Mouse (Mus musculus) CH12.LX (cell line): Measurements from ENCODE around the gene Samd5. TPM values are rescaled to one million over a fixed set of nuclear protein-coding genes. Genes with fewer than 3 reads are reported as not detected.

ENCODE experiments used
- DNase-seq: peaks from one replicate; pipeline ENCODE4 v3.0.0-alpha.2; 2013; ENCODE audit errors: extremely low read depth
- H3K27ac ChIP-seq: 2 replicates; pipeline ENCODE4 v1.5.1; 2012; ENCODE audit warnings: low read depth, mild to moderate bottlenecking, control low read depth, moderate library complexity; ENCODE audit not compliant: insufficient read depth
- H3K27me3 ChIP-seq: replicated peaks from 2 replicates; pipeline ENCODE3; 2012; ENCODE audit warnings: inconsistent platforms
- H3K36me3 ChIP-seq, 2 experiments: replicated peaks in 1 of 2; 2 replicates each; pipeline versions ENCODE3 to v1.6.1; 2012; ENCODE audit warnings: inconsistent platforms in 1 of 2, low read length in 1 of 2, mild to moderate bottlenecking in 1 of 2, mixed read lengths in 1 of 2, moderate library complexity in 1 of 2; ENCODE audit not compliant: control insufficient read depth in 1 of 2, insufficient read depth in 1 of 2
- H3K4me1 ChIP-seq, 2 experiments: 2 replicates each; pipeline ENCODE4 v1.6.1; 2012; ENCODE audit warnings: inconsistent platforms in 1 of 2, moderate library complexity in 1 of 2; ENCODE audit not compliant: insufficient read depth in 2 of 2, control insufficient read depth in 1 of 2
- H3K4me2 ChIP-seq: 2 replicates; pipeline ENCODE4 v1.6.1; 2012; ENCODE audit warnings: low read depth, mild to moderate bottlenecking, control low read depth; ENCODE audit not compliant: poor library complexity, insufficient read depth, severe bottlenecking
- H3K4me3 ChIP-seq, 3 experiments: fragments of 150-350 bp in 1 of 3; sonication (generic) in 1 of 3; replicated peaks in 1 of 3; 2 replicates each; pipeline versions ENCODE3 to v1.5.1; 2011 to 2012; ENCODE audit warnings: low read depth in 2 of 3, low read length in 2 of 3, mild to moderate bottlenecking in 2 of 3, moderate library complexity in 2 of 3, control low read depth in 1 of 3, improper control_type of control experiment in 1 of 3, inconsistent platforms in 1 of 3, mixed read lengths in 1 of 3; ENCODE audit not compliant: poor library complexity in 1 of 3
- H3K79me2 ChIP-seq: replicated peaks from 2 replicates; pipeline ENCODE4 v1.6.1; 2012; ENCODE audit warnings: mild to moderate bottlenecking, moderate library complexity; ENCODE audit not compliant: control insufficient read depth, poor library complexity, insufficient read depth, severe bottlenecking; ENCODE audit errors: extremely low read depth
- H3K9ac ChIP-seq: 2 replicates; pipeline ENCODE4 v1.6.1; 2012; ENCODE audit warnings: low read depth, mild to moderate bottlenecking, control low read depth, moderate library complexity; ENCODE audit not compliant: insufficient read depth
- H3K9me3 ChIP-seq: replicated peaks from 2 replicates; pipeline ENCODE3; 2012; ENCODE audit warnings: low read length, inconsistent platforms, mixed read lengths
- BHLHE40 ChIP-seq: IDR thresholded peaks from 2 replicates; pipeline ENCODE4 v1.6.1; 2011; ENCODE audit warnings: mild to moderate bottlenecking, low read depth, low read length, improper control_type of control experiment
- E2F4 ChIP-seq: IDR thresholded peaks from 2 replicates; pipeline ENCODE4 v1.6.1; 2011; ENCODE audit warnings: low read depth, low read length, improper control_type of control experiment; ENCODE audit not compliant: insufficient replicate concordance
- ELF1 ChIP-seq: IDR thresholded peaks from 2 replicates; pipeline ENCODE4 v1.6.1; 2014; ENCODE audit warnings: low read depth, mild to moderate bottlenecking, inconsistent platforms, low read length, improper control_type of control experiment
- EP300 ChIP-seq: IDR thresholded peaks from 2 replicates; pipeline ENCODE4 v1.6.1; 2011; ENCODE audit warnings: low read length, improper control_type of control experiment
- ETS1 ChIP-seq: conservative IDR thresholded peaks from 2 replicates; pipeline ENCODE4 v1.6.1; 2012; ENCODE audit warnings: low read depth, mild to moderate bottlenecking, inconsistent platforms, low read length, improper control_type of control experiment, moderate library complexity
- HCFC1 ChIP-seq: IDR thresholded peaks from 2 replicates; pipeline ENCODE4 v1.6.1; 2012; ENCODE audit warnings: low read depth, mild to moderate bottlenecking, inconsistent platforms, low read length, improper control_type of control experiment
- IRF4 ChIP-seq: IDR thresholded peaks from 2 replicates; pipeline ENCODE4 v1.6.1; 2014; ENCODE audit warnings: low read depth, mild to moderate bottlenecking, inconsistent platforms, low read length, improper control_type of control experiment
- JUN ChIP-seq: IDR thresholded peaks from 2 replicates; pipeline ENCODE4 v1.6.1; 2011; ENCODE audit warnings: low read depth, mild to moderate bottlenecking, low read length, improper control_type of control experiment, moderate library complexity; ENCODE audit not compliant: insufficient read depth
- MAX ChIP-seq: IDR thresholded peaks from 2 replicates; pipeline ENCODE4 v1.6.1; 2011; ENCODE audit warnings: low read length, improper control_type of control experiment
- MAZ ChIP-seq: IDR thresholded peaks from 2 replicates; pipeline ENCODE4 v1.6.1; 2012; ENCODE audit warnings: low read depth, mild to moderate bottlenecking, inconsistent platforms, low read length, improper control_type of control experiment, moderate library complexity
- MYC ChIP-seq: IDR thresholded peaks from 2 replicates; pipeline ENCODE4 v1.6.1; 2011; ENCODE audit warnings: low read depth, mild to moderate bottlenecking, improper control_type of control experiment, low read length
- NELFE ChIP-seq: IDR thresholded peaks from 2 replicates; pipeline ENCODE4 v1.6.1; 2011; ENCODE audit warnings: low read depth, low read length, improper control_type of control experiment
- POLR2A ChIP-seq: IDR thresholded peaks from 2 replicates; pipeline ENCODE4 v1.6.1; 2011; ENCODE audit warnings: low read depth, mild to moderate bottlenecking, improper control_type of control experiment, low read length
- POLR2AphosphoS2 ChIP-seq: IDR thresholded peaks from 2 replicates; pipeline ENCODE4 v1.6.1; 2011; ENCODE audit warnings: low read depth, low read length, improper control_type of control experiment
- RAD21 ChIP-seq: IDR thresholded peaks from 2 replicates; pipeline ENCODE4 v1.6.1; 2011; ENCODE audit warnings: low read depth, mild to moderate bottlenecking, low read length, improper control_type of control experiment, moderate library complexity
- RCOR1 ChIP-seq: conservative IDR thresholded peaks from 2 replicates; pipeline ENCODE4 v1.6.1; 2012; ENCODE audit warnings: low read depth, mild to moderate bottlenecking, inconsistent platforms, low read length, improper control_type of control experiment
- SIN3A ChIP-seq: IDR thresholded peaks from 2 replicates; pipeline ENCODE4 v1.6.1; 2012; ENCODE audit warnings: low read length, improper control_type of control experiment, inconsistent platforms
- SMC3 ChIP-seq: IDR thresholded peaks from 2 replicates; pipeline ENCODE4 v1.6.1; 2011; ENCODE audit warnings: low read depth, low read length, improper control_type of control experiment
- UBTF ChIP-seq: IDR thresholded peaks from 2 replicates; pipeline ENCODE4 v1.6.1; 2012; ENCODE audit warnings: low read depth, mild to moderate bottlenecking, inconsistent platforms, low read length, improper control_type of control experiment, moderate library complexity
- ZMIZ1 ChIP-seq: IDR thresholded peaks from 2 replicates; pipeline ENCODE4 v1.6.1; 2012; ENCODE audit warnings: low read depth, mild to moderate bottlenecking, inconsistent platforms, low read length, improper control_type of control experiment
- dilution Hi-C: fragments of 300-500 bp; cut with MboI; formaldehyde crosslinking; loops from 2 replicates; pipeline ENCODE4 v1.14.3; 2020; ENCODE audit warnings: low sequenced_read_pairs; ENCODE audit not compliant: extremely low pct_unique_long_range_greater_than_20kb, extremely low pct_ligation_motif_present
- in situ Hi-C: fragments of 300-500 bp; cut with MboI; formaldehyde crosslinking; loops from 3 replicates; pipeline ENCODE4 v1.14.3; 2019; ENCODE audit warnings: low sequenced_read_pairs, low pct_ligation_motif_present, low pct_unique_long_range_greater_than_20kb, mixed read lengths
- polyA plus RNA-seq: library from polyadenylated mRNA; unstranded; fragments of >175 nt; gene quantifications from 2 replicates; pipeline ENCODE4 v1.2.1, GENCODE M21; 2012; ENCODE audit warnings: low read depth; ENCODE audit not compliant: insufficient read length
- total RNA-seq, 2 experiments: library from RNA; depleted of rRNA; stranded (reverse); fragments of 300-350 nt in 1 of 2; fragments of >200 nt in 1 of 2; gene quantifications; 2 replicates each; pipeline ENCODE4 v1.2.3; 2012 to 2014

The Samd5 gene
- total and polyA plus RNA-seq, 3 experiments: not detected

GRCm38 (mm10) chr10:9621926-9622688 lies 52.9 kb downstream of the Samd5 start:
- no peaks in the 10 kb centered on the region for H3K36me3 ChIP-seq
- dilution Hi-C loops: no loop called here
- H3K4me1 ChIP-seq: no peaks in the 10 kb centered on the region
- H3K4me3 ChIP-seq: no peak overlapping the region
- in situ Hi-C loops: no loop called here
- no peak overlapping the region for H3K9ac ChIP-seq
- H3K79me2 ChIP-seq: no peaks in the 10 kb centered on the region
- H3K27me3 ChIP-seq: no peaks in the 10 kb centered on the region
- no peak for DNase-seq
- TF ChIP-seq JUN: no peak
- TF ChIP-seq IRF4: no peak
- TF ChIP-seq EP300: no peak
- no peak for TF ChIP-seq ZMIZ1
- no peak for TF ChIP-seq POLR2A
- no peak for TF ChIP-seq HCFC1
- no peak for TF ChIP-seq POLR2AphosphoS2
- TF ChIP-seq MYC: no peak
- no peak overlapping the region for H3K4me2 ChIP-seq
- no peak overlapping the region for H3K27ac ChIP-seq
- no peaks in the 10 kb centered on the region for H3K9me3 ChIP-seq

DNA sequence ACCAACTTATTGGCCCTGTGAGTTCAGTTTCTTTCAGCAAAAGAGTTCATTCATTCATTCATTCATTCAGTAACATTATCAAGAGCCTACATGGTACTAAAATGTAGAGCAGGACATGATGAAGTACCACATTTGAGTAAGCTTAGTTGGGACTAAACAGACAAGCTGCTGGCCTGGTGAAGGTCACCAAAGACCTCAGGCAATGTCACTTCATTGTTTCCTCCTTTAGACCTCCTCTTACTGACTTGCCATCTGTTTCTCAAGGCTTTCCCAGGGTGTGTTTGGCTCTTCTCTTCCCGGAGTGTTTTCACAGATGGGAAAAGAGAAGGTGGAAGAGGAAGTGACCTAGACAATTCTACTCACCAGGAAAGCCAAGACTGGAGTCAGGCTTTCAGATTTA lies 54.0 kb downstream of the Samd5 start:
- Histone ChIP-seq H3K4me3 (no peak overlapping the region), H3K4me2 (no peak overlapping the region), H3K36me3 (no peaks in the 10 kb centered on the region)
- in situ Hi-C loops: no loop called here
- no peak for TF ChIP-seq RAD21
- TF ChIP-seq ETS1: no peak
- no peak for TF ChIP-seq RCOR1
- no peak for TF ChIP-seq NELFE
- TF ChIP-seq IRF4: no peak
- no peak for TF ChIP-seq SMC3
- TF ChIP-seq BHLHE40: no peak
- TF ChIP-seq, all 38 proteins: peak for 0
- Histone ChIP-seq H3K4me1 (no peaks in the 10 kb centered on the region), H3K27me3 (no peaks in the 10 kb centered on the region), H3K9me3 (no peaks in the 10 kb centered on the region), H3K9ac (no peak overlapping the region), H3K79me2 (no peaks in the 10 kb centered on the region), H3K27ac (no peak overlapping the region)
- no peak for DNase-seq
- dilution Hi-C loops: no loop called here

DNA sequence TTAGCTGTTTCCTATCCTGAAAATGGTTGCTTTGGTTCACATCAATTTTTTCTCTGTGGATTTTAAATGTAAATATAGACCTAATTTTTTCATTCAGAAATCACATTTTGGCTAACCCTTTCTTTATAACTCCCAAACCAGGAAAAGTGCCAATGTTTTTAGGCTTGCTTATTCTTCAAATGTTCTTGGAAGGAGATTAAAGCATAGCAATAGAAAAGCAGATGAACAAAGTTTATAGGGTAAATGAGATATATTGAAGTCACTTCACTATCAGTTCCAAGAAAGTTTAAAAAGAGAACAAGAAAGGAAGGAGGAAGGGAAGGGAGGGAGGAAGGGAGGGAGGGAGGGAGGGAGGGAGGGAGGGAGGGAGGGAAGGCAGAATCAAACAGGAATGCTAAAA lies 60.0 kb downstream of the Samd5 start:
- no peaks in the 10 kb centered on the region for H3K36me3 ChIP-seq
- in situ Hi-C loops: no loop called here
- dilution Hi-C loops: no loop called here
- H3K79me2 ChIP-seq: no peaks in the 10 kb centered on the region
- no peaks in the 10 kb centered on the region for H3K9me3 ChIP-seq
- DNase-seq: no peak
- no peak overlapping the region for H3K27ac ChIP-seq
- H3K27me3 ChIP-seq: no peaks in the 10 kb centered on the region
- H3K9ac ChIP-seq: no peak overlapping the region
- H3K4me3 ChIP-seq: no peak overlapping the region
- TF ChIP-seq NELFE: no peak
- no peak for TF ChIP-seq JUN
- TF ChIP-seq MYC: no peak
- no peak for TF ChIP-seq BHLHE40
- TF ChIP-seq ETS1: no peak
- TF ChIP-seq MAZ: no peak
- no peak for TF ChIP-seq ZMIZ1
- TF ChIP-seq MAX: no peak
- no peak for TF ChIP-seq EP300
- TF ChIP-seq HCFC1: no peak
- TF ChIP-seq E2F4: no peak
- TF ChIP-seq SIN3A: no peak
- no peak for TF ChIP-seq UBTF
- no peak for TF ChIP-seq ELF1
- TF ChIP-seq RCOR1: no peak
- H3K4me2 ChIP-seq: no peak overlapping the region
- no peaks in the 10 kb centered on the region for H3K4me1 ChIP-seq
